Mouse (Mus musculus) neutrophil, adult 83 days (primary cell): ENCODE data around the gene Thap8. TPM values are rescaled to one million over a fixed set of nuclear protein-coding genes. Genes with fewer than 3 reads are reported as not detected.

Experiments used
- total RNA-seq, 2 experiments: library from RNA; stranded (reverse); gene quantifications; one replicate each; pipeline ENCODE4 v1.2.4; 2023

Gene Thap8
- 1 to 10 TPM; 1.0 to 1.1 TPM for total RNA-seq

DNA sequence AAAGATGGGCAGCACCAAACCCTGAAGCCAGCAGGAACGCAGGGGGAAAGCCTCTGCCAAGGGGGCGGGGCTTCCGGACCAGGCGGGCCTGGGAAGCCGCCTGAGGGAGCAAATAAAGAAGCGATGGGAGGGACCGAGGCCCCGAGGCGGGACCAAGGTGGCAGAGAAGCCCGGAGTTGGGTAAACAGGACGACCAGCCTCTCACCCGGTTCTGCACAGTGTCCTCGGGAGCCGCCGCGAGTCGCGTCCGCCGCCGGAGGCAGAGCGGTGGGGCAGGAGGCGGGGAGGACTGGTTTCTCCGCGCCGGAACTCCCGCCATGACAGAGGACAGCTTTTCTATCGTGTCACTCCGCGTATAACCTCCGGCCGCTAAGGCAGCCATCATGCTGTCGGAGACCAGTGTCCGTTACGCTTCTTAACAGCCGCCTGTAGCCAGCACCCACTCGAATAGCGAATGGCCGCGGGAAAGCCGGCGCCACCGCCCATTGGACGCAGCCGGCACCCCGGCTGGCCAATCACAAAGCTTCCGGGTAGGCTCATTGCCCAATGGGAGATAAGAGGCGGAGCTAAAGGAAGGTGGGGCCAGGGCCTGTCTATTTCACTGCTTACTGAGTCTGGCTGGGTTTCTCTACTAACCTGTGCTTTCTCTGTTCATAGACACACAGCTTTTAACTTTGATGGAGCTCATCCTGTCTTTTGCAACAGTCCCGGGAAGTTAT is at the start of gene Thap8, which contains the start of gene Wdr62:
Thap8 (plus strand) TSS at position 144 of the 719 bp plus-strand sequence.
Wdr62 (minus strand) TSS at position 469 of the 719 bp plus-strand sequence.

DNA sequence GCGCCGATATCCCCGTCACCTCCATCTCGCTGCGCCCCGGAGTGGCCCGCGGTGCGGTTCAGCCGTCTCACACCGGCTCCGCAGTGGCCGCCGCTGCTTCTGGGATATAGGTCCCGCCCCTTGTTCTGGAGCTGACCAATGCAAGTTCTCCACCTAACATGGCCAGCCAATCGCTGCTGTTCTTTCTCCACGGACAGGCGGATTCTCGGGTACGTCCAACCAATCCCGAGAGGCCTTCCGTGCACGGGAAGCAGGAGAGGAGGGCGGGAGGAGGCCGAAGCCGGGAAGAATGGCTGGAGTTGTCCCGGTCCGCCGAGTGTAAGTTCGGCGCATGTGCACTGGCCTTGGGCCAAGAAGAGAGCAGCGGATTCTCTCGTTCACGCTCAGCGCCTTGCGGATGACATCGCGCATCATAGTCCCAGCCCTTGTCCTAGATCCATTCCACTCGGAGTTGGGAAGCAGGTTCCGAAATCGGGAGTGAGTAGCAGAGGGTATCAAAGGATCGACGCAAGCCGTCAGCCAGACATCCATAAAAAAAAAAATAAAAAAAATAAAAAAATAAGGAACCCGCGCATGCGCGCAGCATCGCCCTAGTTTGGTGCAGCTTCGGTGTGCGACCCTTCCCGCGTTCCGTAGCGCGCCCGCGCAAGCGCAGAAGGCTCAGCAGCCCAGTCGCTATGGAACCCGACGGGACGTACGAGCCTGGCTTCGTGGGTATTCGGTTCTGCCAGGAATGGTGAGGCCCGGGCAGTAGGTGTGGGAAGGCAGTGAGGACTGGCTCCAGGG is 48.0 kb upstream of the Thap8 start, which contains the start of the genes Polr2i and Tbcb:
Polr2i (plus strand) TSS at position 280 of the 786 bp plus-strand sequence.
Tbcb (minus strand) TSS at position 604 of the 786 bp plus-strand sequence.

DNA sequence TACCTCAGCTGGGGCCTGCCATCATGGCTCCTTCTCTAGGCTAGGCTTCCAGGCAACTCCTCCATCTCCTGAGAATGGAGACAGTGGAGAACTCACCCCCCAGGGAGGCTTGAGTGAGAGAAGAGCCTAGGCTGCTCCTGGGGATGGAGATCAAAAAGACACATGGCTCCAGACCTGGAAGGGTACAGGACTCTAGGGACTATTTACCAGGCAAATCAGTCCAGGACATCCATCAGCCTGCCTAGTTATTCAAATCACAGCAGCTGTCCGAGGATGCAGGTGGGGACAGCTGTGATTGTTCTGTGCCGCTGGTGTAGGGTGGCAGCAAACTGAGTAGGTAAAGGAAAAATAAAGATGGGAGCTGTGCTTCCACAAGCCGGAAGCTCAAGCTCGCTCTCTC is 44.3 kb upstream of the Thap8 start, which contains the start of gene Ovol3:
Ovol3 (minus strand) TSS at position 101 of the 400 bp plus-strand sequence.

DNA sequence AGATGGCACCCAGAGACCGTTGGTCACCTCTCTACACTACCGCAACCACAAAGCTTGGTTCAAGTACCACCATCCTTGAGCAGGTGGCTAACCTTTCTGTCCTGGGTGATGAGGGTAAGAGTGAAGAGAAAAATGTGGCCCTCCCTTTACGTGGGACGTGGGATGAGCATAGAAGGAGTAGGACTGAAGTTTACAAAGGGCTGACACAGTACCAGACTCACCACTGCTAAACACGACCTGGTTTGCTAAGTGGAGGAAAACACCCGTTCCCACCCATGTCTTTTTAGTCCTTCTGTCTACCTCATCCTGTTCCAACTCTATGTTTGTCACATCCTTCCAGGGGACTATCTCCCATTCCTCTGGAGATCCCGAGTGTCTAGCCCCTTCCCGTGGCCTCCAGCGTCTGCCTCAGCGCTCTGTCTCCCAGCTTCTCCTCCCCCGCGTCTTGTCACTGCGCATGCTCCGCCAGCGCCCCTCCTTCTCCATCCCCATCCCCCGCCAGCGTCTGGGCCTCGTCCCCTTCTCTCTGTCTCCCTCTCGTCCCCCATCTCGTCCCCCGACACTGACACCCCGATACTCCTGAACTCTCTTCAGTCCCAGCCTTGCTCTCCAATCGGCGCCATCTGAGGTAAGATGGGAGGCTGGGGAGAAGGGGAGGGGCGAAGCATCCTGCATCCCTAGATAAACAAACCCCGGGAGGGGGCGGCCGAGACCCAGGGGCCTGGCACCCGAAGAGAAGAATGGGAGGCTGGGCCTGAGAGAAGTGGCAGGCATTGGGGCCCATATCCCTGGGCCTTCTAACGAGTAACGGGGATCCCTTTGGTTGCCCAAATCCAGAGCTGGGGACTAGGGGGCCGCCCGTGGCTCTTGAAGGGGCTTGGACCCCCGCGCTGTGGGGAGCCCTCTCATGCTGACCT is 11.6 kb downstream of the Thap8 start, which contains the start of gene Clip3:
Clip3 (plus strand) TSS at position 514 of the 917 bp plus-strand sequence.

DNA sequence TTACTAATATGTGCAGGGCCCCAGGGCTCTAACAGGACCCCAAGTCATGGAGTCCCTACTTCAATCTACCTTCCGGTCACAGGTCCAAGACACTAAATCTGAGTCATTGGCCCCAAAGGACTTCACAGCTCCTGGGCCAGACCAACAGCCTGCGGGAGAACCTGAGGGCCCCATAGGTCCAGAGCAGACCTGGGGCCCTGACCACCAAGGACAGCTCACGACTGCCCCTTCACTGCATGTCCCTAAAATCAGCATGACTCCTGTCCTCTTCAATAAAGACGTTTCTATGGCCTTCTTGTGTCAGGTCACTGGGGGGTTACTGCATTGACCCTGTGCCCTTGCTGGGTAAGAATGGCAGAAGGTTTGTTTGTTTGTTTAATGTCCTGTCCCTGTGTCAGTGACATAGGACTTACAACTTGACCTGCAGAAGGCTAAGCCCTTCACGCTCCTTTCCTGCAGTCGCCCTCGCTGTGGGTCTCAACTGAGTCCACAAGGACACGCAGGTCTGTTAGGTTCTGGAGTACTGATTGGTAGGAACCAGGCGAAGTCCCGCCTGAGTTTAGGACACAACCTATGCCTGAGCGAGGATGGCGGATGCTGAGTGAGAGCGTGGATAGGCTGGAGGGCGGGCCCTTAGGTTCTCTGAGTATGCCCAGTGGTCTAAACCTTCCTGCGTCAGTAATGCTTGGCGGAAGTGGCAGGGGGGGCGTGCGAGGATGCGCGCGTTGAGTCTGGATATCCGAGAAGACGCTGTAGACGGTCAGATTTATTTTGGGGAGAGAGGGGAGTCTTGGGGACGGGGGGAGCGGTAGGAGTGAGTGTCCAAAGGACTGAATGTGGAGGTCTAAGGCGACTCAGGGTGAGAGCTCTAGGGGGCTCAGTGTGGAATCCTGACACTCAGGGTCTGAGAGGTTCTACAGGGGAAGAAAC is 28.4 kb downstream of the Thap8 start, which contains the start of gene Alkbh6:
Alkbh6 (plus strand) TSS at position 642 of the 930 bp plus-strand sequence.

DNA sequence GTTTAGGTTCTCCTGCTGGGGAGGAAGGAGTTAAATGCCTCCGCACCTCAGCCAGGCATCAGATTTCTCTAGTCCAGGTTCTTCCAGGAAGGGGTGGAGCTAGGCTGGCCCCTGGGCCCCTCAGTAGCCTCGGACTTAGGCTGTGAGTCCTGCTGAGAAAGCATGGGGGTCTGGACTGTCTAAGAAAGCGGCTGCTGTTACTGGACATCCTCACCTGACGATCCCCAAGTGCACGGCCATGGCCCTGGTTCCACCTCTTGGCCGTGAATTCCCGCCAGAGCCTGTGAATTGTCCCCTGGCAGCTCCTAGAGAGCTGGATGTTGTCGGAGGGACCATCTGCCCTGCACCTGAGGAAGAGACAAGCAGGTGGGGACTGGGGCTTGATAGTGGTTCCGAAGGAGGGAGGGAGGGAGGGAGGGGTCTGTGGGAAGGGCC is 34.8 kb downstream of the Thap8 start, which contains the start of gene Syne4:
Syne4 (plus strand) TSS at position 87 of the 435 bp plus-strand sequence.

DNA sequence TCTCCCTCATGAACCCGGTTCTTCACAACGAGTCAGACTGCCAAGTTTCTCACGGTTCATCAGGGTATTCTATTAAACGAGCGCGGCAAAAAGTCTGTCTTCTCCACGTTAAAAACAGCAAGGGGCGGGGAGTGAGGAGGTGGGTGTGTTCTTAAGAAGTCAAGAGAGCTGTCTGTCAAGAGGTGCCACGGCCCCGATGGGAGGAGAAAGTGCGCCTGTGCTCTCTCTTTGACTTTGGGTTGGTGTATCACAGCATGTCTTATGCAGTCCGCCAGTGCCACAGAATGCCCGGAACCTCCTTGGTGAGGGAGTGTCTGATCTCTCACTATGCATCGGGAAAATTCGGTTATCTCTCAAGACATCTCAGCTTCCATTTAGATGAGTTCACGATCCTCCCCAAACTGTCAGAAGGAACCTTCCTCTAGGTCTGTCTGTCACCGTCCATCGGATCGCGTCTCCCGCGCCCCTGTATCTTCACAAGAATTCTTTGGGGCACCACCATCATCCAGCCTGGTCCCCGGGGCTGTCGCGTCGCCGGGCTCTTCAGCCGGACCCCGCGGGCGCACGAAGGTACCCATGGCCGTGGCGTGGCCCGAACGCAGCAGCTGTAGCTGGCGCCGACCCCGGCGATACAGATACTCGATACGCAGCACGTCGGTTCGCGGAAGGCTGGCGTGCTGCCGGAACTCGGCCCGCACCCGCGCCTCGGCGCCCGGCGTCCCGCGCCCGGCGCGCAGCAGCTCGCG is 41.8 kb downstream of the Thap8 start, which contains the start of gene E130208F15Rik:
E130208F15Rik (plus strand) TSS at position 202 of the 746 bp plus-strand sequence.

DNA sequence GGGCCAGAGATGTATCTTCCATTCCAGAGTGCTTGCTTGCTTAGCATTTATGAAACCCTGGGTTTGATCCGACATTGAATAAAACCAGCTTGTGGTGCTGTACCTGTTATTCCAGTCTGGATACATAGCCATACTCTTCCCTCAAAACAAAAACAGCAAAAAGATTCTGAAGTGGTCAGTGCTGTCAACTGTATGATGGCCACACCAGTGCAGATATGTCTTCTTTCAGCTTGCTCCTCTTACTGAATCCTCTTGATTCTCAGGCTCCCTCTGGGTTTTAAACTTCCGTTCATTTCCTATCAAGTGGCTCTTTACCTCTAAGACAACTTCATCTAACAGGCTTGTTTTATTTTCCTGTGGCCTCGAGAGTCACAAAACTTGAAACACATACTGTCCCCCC is 43.9 kb downstream of the Thap8 start, which contains the start of gene Sdhaf1:
Sdhaf1 (minus strand) TSS at position 101 of the 400 bp plus-strand sequence.

Other genes with a start within 250 kb of the Thap8 start
- under 1 TPM; 0.57 to 0.61 TPM for gene Zfp14, start 228.7 kb upstream of the Thap8 start, total RNA-seq
- under 1 TPM; 0.75 to 0.86 TPM for gene Zfp82, start 207.2 kb upstream of the Thap8 start, total RNA-seq
- gene Gm26920, start 189.7 kb upstream of the Thap8 start, total RNA-seq = not detected
- gene Zfp566, start 189.6 kb upstream of the Thap8 start, total RNA-seq = 1 to 10 TPM in 1 of 2 experiments, under 1 TPM in 1; 0.92 to 1.0 TPM
- 10 to 100 TPM in 1 of 2 experiments, 1 to 10 TPM in 1; 7.2 to 10.1 TPM for gene Zfp260, start 185.3 kb upstream of the Thap8 start, total RNA-seq
- gene Zfp382, start 158.2 kb upstream of the Thap8 start, total RNA-seq = 1 to 10 TPM; 7.1 to 9.1 TPM
- gene Zfp146, start 110.3 kb upstream of the Thap8 start, total RNA-seq = 10 to 100 TPM; 14.2 to 16.0 TPM
- gene Cox7a1, start 96.0 kb upstream of the Thap8 start, total RNA-seq = 1 to 10 TPM in 1 of 2 experiments, not detected in 1; 1.4 TPM
- 100 to 1,000 TPM; 216 to 218 TPM for gene Capns1, start 81.3 kb upstream of the Thap8 start, total RNA-seq
- 10 to 100 TPM; 29.7 to 30.5 TPM for gene Polr2i, start 48.1 kb upstream of the Thap8 start, total RNA-seq
- gene Tbcb, start 47.8 kb upstream of the Thap8 start, total RNA-seq = 10 to 100 TPM; 47.2 to 53.8 TPM
- not detected for gene Ovol3, start 44.4 kb upstream of the Thap8 start, total RNA-seq
- 10 to 100 TPM; 15.1 to 21.7 TPM for gene Wdr62, start 325 bp downstream of the Thap8 start, total RNA-seq
- gene Clip3, start 11.6 kb downstream of the Thap8 start, total RNA-seq = not detected
- 10 to 100 TPM; 11.1 to 13.8 TPM for gene Alkbh6, start 28.6 kb downstream of the Thap8 start, total RNA-seq
- under 1 TPM in 1 of 2 experiments, not detected in 1; 0.77 TPM for gene Syne4, start 34.7 kb downstream of the Thap8 start, total RNA-seq
- under 1 TPM; 0.31 to 0.33 TPM for gene E130208F15Rik, start 41.6 kb downstream of the Thap8 start, total RNA-seq
- gene Sdhaf1, start 43.8 kb downstream of the Thap8 start, total RNA-seq = 1 to 10 TPM; 2.0 to 3.4 TPM
- gene Lrfn3, start 82.7 kb downstream of the Thap8 start, total RNA-seq = not detected
- gene Tyrobp, start 133.7 kb downstream of the Thap8 start, total RNA-seq = 1,000 to 10,000 TPM; 1,969 to 2,032 TPM
- 100 to 1,000 TPM; 116 to 124 TPM for gene Hcst, start 139.8 kb downstream of the Thap8 start, total RNA-seq
- gene Nfkbid, start 141.6 kb downstream of the Thap8 start, total RNA-seq = 10 to 100 TPM; 61.7 to 67.0 TPM
- under 1 TPM in 1 of 2 experiments, not detected in 1; 0.35 TPM for gene Aplp1, start 165.4 kb downstream of the Thap8 start, total RNA-seq
- gene Kirrel2, start 177.6 kb downstream of the Thap8 start, total RNA-seq = not detected
- gene Nphs1, start 178.2 kb downstream of the Thap8 start, total RNA-seq = not detected
- not detected for gene Prodh2, start 213.5 kb downstream of the Thap8 start, total RNA-seq